Mouse (Mus musculus): ENCODE data around the gene Myct1.

The Myct1 gene

DNA sequence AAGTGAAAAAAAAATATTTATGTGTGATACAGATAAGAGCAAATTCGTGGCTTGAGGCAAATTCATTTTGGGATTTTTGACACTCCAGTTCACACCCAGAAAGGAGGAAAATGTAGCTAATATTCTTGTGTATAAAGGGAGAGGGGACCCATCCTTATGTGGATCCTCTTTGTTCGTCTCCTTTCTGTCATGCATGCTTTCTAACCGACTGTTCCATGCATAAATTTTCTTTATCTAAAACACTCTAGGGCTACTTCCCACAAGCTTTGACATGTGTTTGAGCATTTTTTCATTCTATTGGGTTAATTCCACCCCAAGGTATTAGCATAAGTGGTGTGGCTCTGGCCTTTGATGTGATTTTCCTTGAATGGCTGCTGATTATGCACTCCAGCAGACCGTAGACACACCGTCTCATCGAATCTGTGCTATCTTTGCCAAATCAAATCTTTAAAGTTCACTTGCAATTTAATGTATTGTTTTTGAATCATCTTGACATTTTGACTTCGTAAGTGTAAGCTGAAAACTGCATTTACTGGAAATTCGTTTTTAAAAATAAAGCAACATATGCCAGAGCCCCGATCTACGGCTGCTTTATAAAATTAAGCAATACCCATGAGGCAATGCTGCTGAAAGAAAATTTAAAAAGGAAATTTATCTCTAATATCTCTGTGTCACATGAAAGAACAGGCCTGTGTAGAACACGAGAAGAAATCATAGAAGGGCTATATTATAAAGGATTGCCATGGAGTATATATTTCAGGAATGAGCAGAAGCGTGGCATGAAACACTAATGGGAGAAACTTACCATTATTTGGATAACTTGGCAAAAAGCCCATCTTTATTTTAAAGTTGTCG is 21.8 kb downstream of the Myct1 start:
- DNase-seq (ENCODE audit: low spot score): no peak

DNA sequence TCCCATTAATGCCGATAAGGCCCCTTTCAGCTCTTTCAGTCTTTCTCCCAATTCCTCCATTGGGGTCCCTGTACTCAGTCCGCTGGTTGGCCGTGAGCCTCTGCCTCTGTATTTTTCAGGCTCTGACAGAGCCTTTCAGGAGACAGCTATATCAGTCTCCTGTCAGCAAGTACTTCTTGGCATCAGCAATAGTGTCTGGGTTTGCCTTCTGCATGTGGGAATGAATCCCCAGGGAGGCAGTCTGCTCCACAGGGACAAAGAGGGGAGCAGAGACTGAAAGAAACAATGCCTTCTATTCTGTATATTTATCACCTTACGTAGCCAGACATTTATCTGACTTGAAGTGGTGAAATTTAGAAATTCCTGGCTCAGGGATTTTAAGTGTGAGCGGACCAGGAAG is 32.7 kb downstream of the Myct1 start:
- no peak for DNase-seq (ENCODE audit: low spot score)

DNA sequence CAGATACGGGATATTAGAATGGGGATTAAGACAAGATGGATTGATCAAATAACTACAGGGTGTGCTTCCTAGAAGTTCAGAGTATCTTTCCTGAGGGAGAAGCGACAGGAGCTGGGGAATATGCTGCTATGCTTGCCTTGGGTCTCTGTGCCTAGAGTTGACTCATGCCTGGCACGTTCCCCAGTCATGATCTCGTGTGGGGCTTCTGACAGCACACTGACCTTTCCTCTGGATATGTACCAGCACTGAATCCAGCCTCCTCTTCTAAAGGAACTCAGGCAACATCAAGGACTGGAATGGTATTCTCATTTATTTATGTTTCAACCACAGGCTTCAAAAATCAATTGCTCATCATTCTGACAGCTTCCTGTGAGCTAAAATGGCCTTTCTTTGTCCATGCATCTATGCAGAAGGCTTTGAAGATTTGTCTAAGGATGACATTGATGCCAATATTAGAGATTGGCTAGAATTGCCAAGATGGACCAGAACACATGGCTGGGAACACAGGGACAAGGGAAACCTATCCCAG is 40.2 kb downstream of the Myct1 start:
- DNase-seq (ENCODE audit: low spot score): no peak

DNA sequence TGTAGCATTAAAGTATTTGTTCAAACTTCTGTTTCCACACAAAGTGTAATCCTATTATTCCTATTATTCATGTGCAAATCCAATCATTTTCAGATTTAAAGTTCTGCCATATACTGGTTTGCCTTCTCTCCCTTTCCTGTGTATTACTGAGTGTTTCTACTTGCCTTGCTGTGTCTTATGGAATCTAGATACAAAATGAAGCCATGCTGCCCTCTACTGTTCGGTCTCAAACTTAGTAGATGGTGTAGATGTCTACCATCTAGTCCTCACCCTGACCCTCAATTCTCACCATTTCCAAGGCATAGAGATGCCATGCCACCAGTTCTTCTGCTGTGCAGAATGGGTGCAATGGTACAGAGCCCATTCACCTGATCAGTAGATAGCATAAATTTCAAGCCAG is 40.8 kb downstream of the Myct1 start:
- peak; percentile 50 for DNase-seq (ENCODE audit: low spot score)

DNA sequence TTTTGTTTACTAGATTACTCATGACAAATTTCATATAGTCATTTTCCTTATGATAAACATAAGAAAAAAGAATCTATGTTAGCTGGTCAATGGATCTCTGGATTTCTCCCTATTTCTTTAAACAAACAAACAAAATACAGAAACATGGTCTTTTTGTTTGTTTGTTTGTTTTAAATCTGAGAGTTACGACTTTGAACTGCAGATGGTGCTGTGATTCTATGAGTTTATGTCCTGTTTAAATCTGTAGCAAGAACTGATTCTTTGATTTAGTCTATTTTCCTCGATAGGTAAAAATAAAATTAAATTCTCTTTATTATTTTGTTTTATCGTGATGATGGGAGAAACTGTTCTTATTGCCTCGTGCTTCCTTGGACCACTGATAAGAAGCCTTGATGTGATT is 43.7 kb downstream of the Myct1 start:
- DNase-seq (ENCODE audit: low spot score): no peak

DNA sequence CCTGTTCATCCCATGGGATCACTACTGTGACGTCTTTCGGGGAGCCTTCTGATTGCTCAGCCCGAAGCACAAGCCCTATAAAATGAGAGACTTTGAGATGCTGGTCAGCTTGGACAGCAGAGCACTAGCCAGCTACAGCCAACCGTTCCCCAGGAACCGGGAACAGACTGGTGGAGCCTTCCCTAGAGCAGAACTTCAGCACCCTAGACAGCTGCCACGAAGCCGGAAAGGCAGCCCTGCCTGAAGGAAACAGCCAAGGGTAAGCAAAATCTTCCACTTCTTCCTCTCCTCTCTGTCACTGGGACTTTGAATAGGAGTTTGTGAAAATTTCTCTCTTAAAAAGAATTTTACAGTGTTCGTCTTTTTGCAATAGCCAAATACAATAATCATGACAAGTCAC is 45.5 kb downstream of the Myct1 start, which contains the start of gene Vip:
TSS of gene Vip (plus strand) at position 107 of the 400 bp plus-strand sequence.
- DNase-seq (ENCODE audit: low spot score): peak; percentile 3

Data from lung, postnatal 25 days (tissue).